Mouse (Mus musculus) limb, embryonic 15.5 days (tissue): ENCODE measurements around the gene Hist1h2bl. TPM values are rescaled to one million over a fixed set of nuclear protein-coding genes. Genes with fewer than 3 reads are reported as not detected.
"Not testable (repeated sequence)": the region's sequence is repeated elsewhere in the genome, so short reads cannot be mapped to it uniquely, and the experiment has no call there.

Experiments
- ATAC-seq: fragments of 200-750 bp; cut with Nextera tagmentation; 2 replicates; pipeline ENCODE4 v1.8.0; 2017; ENCODE audit warnings: low read depth, moderate TSS enrichment; ENCODE audit not compliant: insufficient number of reproducible peaks, low FRiP score, low TSS enrichment
- H3K27ac ChIP-seq: fragments of 300-500 bp; sonication (generic); 2 replicates; pipeline ENCODE4 v1.5.1; 2015; ENCODE audit warnings: moderate library complexity, mild to moderate bottlenecking, inconsistent platforms
- H3K27me3 ChIP-seq: fragments of 300-500 bp; sonication (generic); 2 replicates; pipeline ENCODE4 v1.6.1; 2015; ENCODE audit warnings: inconsistent platforms
- H3K36me3 ChIP-seq: fragments of 300-500 bp; sonication (generic); 2 replicates; pipeline ENCODE4 v1.6.1; 2015; ENCODE audit warnings: inconsistent platforms
- H3K4me1 ChIP-seq: fragments of 300-500 bp; sonication (generic); 2 replicates; pipeline ENCODE4 v1.6.1; 2015; ENCODE audit warnings: inconsistent platforms
- H3K4me2 ChIP-seq: fragments of 300-500 bp; sonication (generic); 2 replicates; pipeline ENCODE4 v1.6.1; 2015; ENCODE audit warnings: mild to moderate bottlenecking, inconsistent platforms
- H3K4me3 ChIP-seq: fragments of 300-500 bp; sonication (generic); 2 replicates; pipeline ENCODE4 v1.5.1; 2015; ENCODE audit warnings: mild to moderate bottlenecking, inconsistent platforms
- H3K9ac ChIP-seq: fragments of 300-500 bp; sonication (generic); 2 replicates; pipeline ENCODE4 v1.6.1; 2015; ENCODE audit warnings: inconsistent platforms
- H3K9me3 ChIP-seq: fragments of 300-500 bp; sonication (generic); 2 replicates; pipeline ENCODE4 v1.6.1; 2016; ENCODE audit warnings: inconsistent platforms
- WGBS: fragments of 180-500 bp; shearing (Covaris S2); methylation state at CpG from one replicate; pipeline ENCODE4 v1.1.7; 2015; 5-methylcytosine and 5-hydroxymethylcytosine counted together
- polyA plus RNA-seq: library from polyadenylated mRNA; unstranded; fragments of >200 nt; fragmentation: Nextera tagmentation; extraction: Ambion mirVana; gene quantifications from 2 replicates; pipeline ENCODE4 v1.2.1, GENCODE M21; 2015

Hist1h2bl gene
- polyA plus RNA-seq, 1 experiment from 2014 or later, result 1.2 TPM

GRCm38 (mm10) chr13:21745006-21745405 lies 29.1 kb upstream of the Hist1h2bl start:
- no peak overlapping the region for H3K9ac ChIP-seq
- H3K4me2 ChIP-seq, result no peak overlapping the region
- 84% methylated on average over 1 of the region's 1 CpGs for whole genome bisulfite sequencing
- no peak for ATAC-seq
- H3K4me3 ChIP-seq, result no peak overlapping the region
- no peaks in the 10 kb centered on the region for H3K36me3 ChIP-seq
- H3K4me1 ChIP-seq, result peaks cover 10% of the 10 kb centered on the region
- H3K27ac ChIP-seq, result no peak overlapping the region
- no peaks in the 10 kb centered on the region for H3K9me3 ChIP-seq
- no peaks in the 10 kb centered on the region for H3K27me3 ChIP-seq

DNA sequence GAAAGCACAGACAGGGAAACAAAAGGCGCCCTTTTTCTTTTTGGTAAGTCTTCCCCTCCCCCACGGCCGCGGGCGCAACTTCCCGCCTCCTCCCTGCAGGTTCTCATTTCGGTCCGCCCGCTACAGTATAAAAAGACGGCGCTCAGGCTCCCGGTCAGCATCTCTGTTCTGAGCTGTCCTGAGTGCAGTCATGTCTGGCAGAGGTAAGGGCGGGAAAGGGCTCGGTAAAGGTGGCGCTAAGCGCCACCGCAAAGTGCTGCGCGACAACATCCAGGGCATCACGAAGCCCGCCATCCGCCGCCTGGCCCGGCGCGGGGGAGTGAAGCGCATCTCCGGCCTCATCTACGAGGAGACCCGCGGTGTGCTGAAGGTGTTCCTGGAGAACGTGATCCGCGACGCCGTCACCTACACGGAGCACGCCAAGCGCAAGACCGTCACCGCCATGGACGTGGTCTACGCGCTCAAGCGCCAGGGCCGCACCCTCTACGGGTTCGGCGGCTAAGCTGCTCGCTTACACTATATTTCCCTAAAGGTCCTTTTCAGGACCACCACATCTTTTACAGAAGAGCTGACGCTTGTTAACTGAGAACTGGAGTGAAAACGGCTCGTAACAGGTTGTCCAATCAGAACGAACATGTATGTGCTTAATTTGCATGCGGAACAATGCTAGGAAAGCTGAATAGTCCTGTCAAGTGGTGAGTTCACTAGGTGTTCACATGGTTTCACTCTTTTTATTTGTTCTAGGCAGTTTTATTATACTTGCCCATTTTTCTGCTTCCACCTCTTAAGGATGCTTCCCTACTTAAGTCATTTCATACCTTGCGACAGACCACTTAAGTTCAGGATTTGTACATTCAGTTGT lies 19.2 kb upstream of the Hist1h2bl start, which contains the start of gene Hist1h4j:
TSS of gene Hist1h4j (plus strand) at position 159 of the 862 bp plus-strand sequence.
- under 1% methylated on average over 39 of the region's 56 CpGs for WGBS
- not testable (repeated sequence) for H3K4me1 ChIP-seq, H3K36me3 ChIP-seq, H3K27me3 ChIP-seq, H3K9me3 ChIP-seq
- H3K4me2 ChIP-seq, result peak within 1 kb of the TSS; percentile 67
- peak within 1 kb of the TSS; percentile 45 for H3K4me3 ChIP-seq
- peak; percentile 87 for ATAC-seq
- H3K9ac ChIP-seq, result peak within 1 kb of the TSS; percentile 33; the same call in 1 of the 2 replicates
- H3K27ac ChIP-seq, result peak within 1 kb of the TSS; percentile 96

DNA sequence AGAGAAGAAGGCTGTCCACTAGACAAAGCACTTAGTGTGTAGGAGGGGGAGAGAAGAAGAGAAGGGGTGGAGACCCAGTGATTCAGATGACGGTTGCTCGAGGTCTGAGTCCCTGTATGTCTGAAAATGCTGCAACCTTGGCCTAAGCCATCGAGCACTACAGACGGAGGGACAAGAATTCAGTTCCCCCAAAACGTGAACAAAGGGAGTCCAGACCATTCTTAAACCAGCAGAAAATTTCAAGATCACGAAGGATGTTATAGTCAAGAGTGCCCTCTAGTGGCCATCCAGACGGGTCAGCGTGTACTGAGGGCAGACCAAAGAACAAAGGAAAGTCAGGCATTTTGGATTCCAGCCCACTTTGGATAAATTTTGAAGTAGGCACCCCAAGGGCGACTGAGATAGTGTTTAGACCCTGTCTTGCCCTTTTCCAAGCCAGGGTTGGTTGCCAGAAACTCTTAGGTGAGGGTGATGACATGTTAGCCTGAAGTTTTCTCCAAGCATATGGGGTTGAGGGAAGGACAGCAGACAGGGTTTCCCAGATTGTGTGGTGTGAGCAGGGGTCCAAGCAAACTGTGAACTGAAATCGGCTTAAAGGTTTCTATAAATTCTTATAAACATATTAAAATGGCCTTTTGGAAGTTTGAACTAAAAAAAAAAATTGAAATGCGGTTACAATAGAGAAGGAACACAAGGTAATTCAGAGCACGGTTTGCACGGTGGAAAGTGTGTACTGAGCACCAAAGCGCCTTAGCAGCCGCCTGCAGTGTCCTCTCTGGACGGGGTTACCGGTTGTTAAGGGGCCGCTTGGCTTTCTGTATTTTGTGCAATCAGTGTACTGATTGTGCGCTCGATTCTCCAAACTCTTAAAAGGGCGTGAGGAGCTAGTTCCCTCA lies 18.3 kb upstream of the Hist1h2bl start:
- peak overlapping the region; percentile 33; the same call in 1 of the 2 replicates for H3K9ac ChIP-seq
- H3K4me2 ChIP-seq, result peak overlapping the region; percentile 67
- WGBS, result under 1% methylated on average over 21 of the region's 21 CpGs
- 0 out of 2 replicates have a peak, but pooled peaks cover 2% of the 10 kb centered on the region for H3K4me1 ChIP-seq
- H3K27me3 ChIP-seq, result no peaks in the 10 kb centered on the region
- no peaks in the 10 kb centered on the region for H3K36me3 ChIP-seq
- H3K27ac ChIP-seq, result peak overlapping the region; percentile 96
- H3K9me3 ChIP-seq, result no peaks in the 10 kb centered on the region
- H3K4me3 ChIP-seq, result peak overlapping the region; percentile 45
- peak; percentile 77 for ATAC-seq

DNA sequence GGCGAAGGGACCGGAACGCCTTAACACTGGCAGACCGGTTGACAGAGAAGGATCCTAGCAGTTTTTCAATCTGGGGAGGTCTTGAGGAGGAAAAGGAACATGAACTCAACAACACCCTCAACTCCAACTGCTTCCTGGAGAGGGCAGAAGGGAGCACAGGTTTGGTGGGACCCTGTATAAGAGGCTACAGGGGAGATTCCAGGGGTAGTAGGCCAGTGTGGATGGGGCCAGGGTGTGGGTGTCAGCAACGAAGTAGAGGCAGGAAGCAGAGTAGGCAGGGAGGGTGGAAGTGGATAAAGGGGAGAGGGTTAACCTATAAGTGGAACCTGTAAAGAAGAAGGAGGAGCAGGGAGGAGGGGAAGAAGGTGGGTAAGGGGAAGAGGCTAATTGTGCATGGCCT lies 17.5 kb upstream of the Hist1h2bl start:
- Histone ChIP-seq H3K9me3 (no peaks in the 10 kb centered on the region), H3K4me2 (no peak overlapping the region), H3K27ac (peak overlapping the region; percentile 96; the same call in 1 of the 2 replicates), H3K36me3 (no peaks in the 10 kb centered on the region), H3K27me3 (no peaks in the 10 kb centered on the region), H3K4me3 (no peak overlapping the region), H3K4me1 (0 out of 2 replicates have a peak, but pooled peaks cover 2% of the 10 kb centered on the region), H3K9ac (no peak overlapping the region)
- no peak for ATAC-seq
- WGBS, result 74% methylated on average over 5 of the region's 5 CpGs

DNA sequence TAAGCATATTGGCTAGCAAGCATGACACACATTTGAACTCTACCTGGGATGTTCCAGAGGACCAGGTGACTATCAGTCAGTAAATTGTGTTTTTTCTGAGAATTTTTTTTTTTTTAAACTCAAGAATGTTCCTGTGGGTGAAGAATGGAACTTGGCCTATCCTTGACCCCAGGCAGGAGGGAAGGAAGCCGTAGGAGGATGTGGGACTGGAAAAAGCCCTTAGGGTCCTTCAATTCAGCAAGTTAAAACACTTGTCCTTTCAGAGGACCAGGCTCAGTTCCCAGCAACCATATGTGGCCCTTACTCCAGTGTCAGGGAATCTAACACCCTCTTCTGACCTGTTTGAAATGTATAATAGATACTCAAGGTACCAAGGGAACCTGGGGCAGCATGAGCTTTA lies 13.6 kb upstream of the Hist1h2bl start:
- Histone ChIP-seq H3K9me3 (no peaks in the 10 kb centered on the region), H3K27me3 (no peaks in the 10 kb centered on the region), H3K4me2 (no peak overlapping the region), H3K9ac (no peak overlapping the region), H3K36me3 (no peaks in the 10 kb centered on the region), H3K27ac (no peak overlapping the region), H3K4me1 (0 out of 2 replicates have a peak, but pooled peaks cover 2% of the 10 kb centered on the region), H3K4me3 (no peak overlapping the region)
- no peak for ATAC-seq
- WGBS, result 25% methylated on average over 1 of the region's 1 CpGs

GRCm38 (mm10) chr13:21727948-21728572 lies 12.1 kb upstream of the Hist1h2bl start:
- Histone ChIP-seq H3K9me3 (no peaks in the 10 kb centered on the region), H3K27ac (no peak overlapping the region)

GRCm38 (mm10) chr13:21722993-21723836 lies 7.3 kb upstream of the Hist1h2bl start:
- Histone ChIP-seq H3K27ac (no peak overlapping the region), H3K9ac (no peak overlapping the region), H3K36me3 (no peaks in the 10 kb centered on the region), H3K9me3 (no peaks in the 10 kb centered on the region), H3K27me3 (no peaks in the 10 kb centered on the region), H3K4me3 (no peak overlapping the region), H3K4me1 (peaks cover 12% of the 10 kb centered on the region), H3K4me2 (no peak overlapping the region)
- WGBS, result 27% methylated on average over 5 of the region's 5 CpGs
- no peak for ATAC-seq

More at GRCm38 (mm10) chr13:21727948-21728572, 12.1 kb upstream of the Hist1h2bl start:
- H3K4me3 ChIP-seq, result no peak overlapping the region
- 32% methylated on average over 11 of the region's 11 CpGs for WGBS
- no peaks in the 10 kb centered on the region for H3K36me3 ChIP-seq
- no peaks in the 10 kb centered on the region for H3K27me3 ChIP-seq
- ATAC-seq, result no peak
- H3K4me1 ChIP-seq, result no peaks in the 10 kb centered on the region
- H3K4me2 ChIP-seq, result no peak overlapping the region
- no peak overlapping the region for H3K9ac ChIP-seq

- H3K4me1 ChIP-seq, result peaks cover 14% of the 10 kb centered on the region
- WGBS, result 3% methylated on average over 11 of the region's 11 CpGs
- no peaks in the 10 kb centered on the region for H3K9me3 ChIP-seq
- H3K27me3 ChIP-seq, result no peaks in the 10 kb centered on the region
- 0 out of 2 replicates have a peak overlapping the region, but pooled peaks have one; percentile 23 for H3K9ac ChIP-seq
- H3K27ac ChIP-seq, result peak overlapping the region; percentile 87
- no peak for ATAC-seq
- H3K4me2 ChIP-seq, result peak overlapping the region; percentile 58
- H3K4me3 ChIP-seq, result peak overlapping the region; percentile 44
- H3K36me3 ChIP-seq, result no peaks in the 10 kb centered on the region
Measured at GRCm38 (mm10) chr13:21722373-21722925, 6.5 kb upstream of the Hist1h2bl start.

DNA sequence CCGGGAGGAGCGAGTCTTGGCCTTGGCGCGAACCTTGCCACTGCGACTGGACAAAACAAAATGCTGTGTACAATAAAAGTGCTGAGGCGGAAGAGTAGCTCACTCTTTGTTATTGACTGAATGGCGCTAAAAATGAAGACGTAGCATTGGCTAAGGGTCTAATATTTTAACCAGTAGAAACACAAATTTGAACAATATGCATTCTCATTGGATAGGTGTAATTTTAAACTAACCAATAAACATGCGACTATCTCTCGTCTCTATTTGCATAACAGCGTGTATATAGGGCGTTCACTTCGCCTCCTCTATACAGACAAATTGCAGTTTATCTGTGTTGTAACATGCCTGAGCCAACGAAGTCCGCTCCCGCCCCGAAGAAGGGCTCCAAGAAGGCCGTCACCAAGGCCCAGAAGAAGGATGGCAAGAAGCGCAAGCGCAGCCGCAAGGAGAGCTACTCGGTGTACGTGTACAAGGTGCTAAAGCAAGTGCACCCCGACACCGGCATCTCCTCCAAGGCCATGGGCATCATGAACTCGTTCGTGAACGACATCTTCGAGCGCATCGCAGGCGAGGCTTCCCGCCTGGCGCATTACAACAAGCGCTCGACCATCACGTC lies 5.9 kb upstream of the Hist1h2bl start, which contains the start of gene Hist1h2bm:
TSS of gene Hist1h2bm (plus strand) at position 288 of the 616 bp plus-strand sequence.
- H3K4me2 ChIP-seq, result peak within 1 kb of the TSS; percentile 58
- H3K36me3 ChIP-seq, H3K9me3 ChIP-seq, H3K27me3 ChIP-seq: not testable (repeated sequence)
- peak within 1 kb of the TSS; percentile 87 for H3K27ac ChIP-seq
- under 1% methylated on average over 37 of the region's 37 CpGs for WGBS
- peak within 1 kb of the TSS; percentile 44 for H3K4me3 ChIP-seq
- peaks cover 17% of the 10 kb centered on the region for H3K4me1 ChIP-seq
- peak within 1 kb of the TSS; percentile 23; the same call in 1 of the 2 replicates for H3K9ac ChIP-seq
- peak; percentile 96 for ATAC-seq

- WGBS, result 2% methylated on average over 21 of the region's 44 CpGs
- Histone ChIP-seq H3K4me1 (peaks cover 18% of the 10 kb centered on the region), H3K27ac (peak overlapping the region; percentile 87), H3K9ac (peak overlapping the region; percentile 10; the same call in 1 of the 2 replicates), H3K4me2 (peak overlapping the region; percentile 52), H3K4me3 (peak overlapping the region; percentile 44)
- not testable (repeated sequence) for H3K9me3 ChIP-seq, H3K27me3 ChIP-seq, ATAC-seq, H3K36me3 ChIP-seq
Measured at GRCm38 (mm10) chr13:21721107-21721756, 5.3 kb upstream of the Hist1h2bl start.
